ENCODE assay signal across 12 mouse cellular contexts in genomic region chr1:43464976-43465375, GRCm38 (mm10). TPM values are rescaled to one million over a fixed set of nuclear protein-coding genes. Genes with fewer than 3 reads are reported as not detected.
DNase-seq lines count a peak whose midpoint lies in the region; ATAC-seq and TF ChIP-seq lines count a peak whose summit lies in the region.
"Had no signal": no experiment of that assay in that cellular context is flagged by ENCODE, and none has a peak within 500 bp of the region (broad histone marks: within the 10 kb centered on the region; RNA-seq: fewer than 3 reads in every experiment).

No protein-coding gene starts in this region.

- no peaks in the 10 kb centered on the region for H3K9me3 ChIP-seq in intestine, postnatal 0 days (ENCODE audit: control insufficient read depth)
- H3K9me3 ChIP-seq: heart, embryonic 12.5 days; hindbrain, embryonic 12.5 days had no signal

- ATAC-seq in intestine, postnatal 0 days, result no peak

- no peaks in the 10 kb centered on the region for H3K27me3 ChIP-seq in intestine, postnatal 0 days (replicated peaks; ENCODE audit: control insufficient read depth, insufficient read depth, low read length)
- H3K27me3 ChIP-seq: heart, embryonic 12.5 days; hindbrain, embryonic 12.5 days had no signal

- H3K4me3 ChIP-seq in macrophage (ENCODE audit: inconsistent target), result no peak overlapping the region
- no peak overlapping the region for H3K4me3 ChIP-seq in intestine, postnatal 0 days (ENCODE audit: low read depth, low read length)
- H3K4me3 ChIP-seq: heart, embryonic 12.5 days; hindbrain, embryonic 12.5 days had no signal

- TF ChIP-seq CTCF in intestine, postnatal 0 days (IDR thresholded peaks at IDR 0.05; ENCODE audit: low read depth), result no peak

- H3K4me1 ChIP-seq in intestine, postnatal 0 days (replicated peaks; ENCODE audit: control insufficient read depth, insufficient read depth, low read length), result peaks cover 12% of the 10 kb centered on the region; the same call in 1 of the 2 replicates

- H3K79me2 ChIP-seq in macrophage (ENCODE audit: inconsistent target), result peaks cover 92% of the 10 kb centered on the region

- intact Hi-C loops in heart, postnatal 25 days (cut with DNase I), result no loop called here

- no peak overlapping the region for H3K4me2 ChIP-seq in intestine, postnatal 0 days (replicated peaks; ENCODE audit: low read depth)
- H3K4me2 ChIP-seq: heart, embryonic 12.5 days; hindbrain, embryonic 12.5 days had no signal

- DNase-seq in lung, postnatal 25 days (ENCODE audit: low spot score), result peak; percentile 26
- no peak for DNase-seq in lung, postnatal 10 days
- peak; percentile 82 for DNase-seq in T-cell, adult 2 months (ENCODE audit: low spot score)
- DNase-seq in thymus, postnatal 14 days, result peak; percentile 57
- DNase-seq in heart, postnatal 25 days (ENCODE audit: low spot score), result no peak
- DNase-seq: adrenal gland, postnatal 14 days; gastrocnemius, postnatal 25 days; kidney, adult 9 months had no signal

- peak overlapping the region; percentile 87 for H3K27ac ChIP-seq in macrophage
- H3K27ac ChIP-seq in intestine, postnatal 0 days (ENCODE audit: low read depth, low read length), result no peak overlapping the region
- H3K27ac ChIP-seq: hindbrain, embryonic 12.5 days had no signal

- no peak overlapping the region for H3K9ac ChIP-seq in intestine, postnatal 0 days (ENCODE audit: low read depth, low read length)
- H3K9ac ChIP-seq: heart, embryonic 12.5 days; hindbrain, embryonic 12.5 days had no signal

- H3K36me3 ChIP-seq in macrophage (ENCODE audit: inconsistent target), result no peaks in the 10 kb centered on the region; the same call in 1 of the 2 replicates
- no peaks in the 10 kb centered on the region for H3K36me3 ChIP-seq in intestine, postnatal 0 days (ENCODE audit: control insufficient read depth, insufficient read depth)

RNA-seq across cellular contexts. Expression of gene Nck2, which starts 20.6 kb away (rescaled TPM):
- 100 to 1,000 TPM in 1 of 26 experiments, 10 to 100 TPM in 25; 34.9 to 106 (median 71.9) TPM for total RNA-seq in macrophage (2018; cell fraction: chromatin; rRNA removed)
- total RNA-seq in macrophage (2018; cell fraction: cytosol; rRNA removed), result 10 to 100 TPM; 20.7 to 43.8 (median 32.7) TPM
- 100 to 1,000 TPM in 1 of 26 experiments, 10 to 100 TPM in 25; 36.6 to 140 (median 57.7) TPM for total RNA-seq in macrophage (2018; cell fraction: nucleus; rRNA removed)
- 18.5 to 23.4 TPM (median 20.0 TPM) in 3 replicates for polyA plus RNA-seq in macrophage (2018)
- total RNA-seq in heart, postnatal 25 days (2021), result 10 to 100 TPM; 14.3 to 15.4 TPM
- polyA plus RNA-seq in intestine, postnatal 0 days (2015; fragmentation: Nextera tagmentation; extraction: Ambion mirVana), result 17.0 and 17.1 TPM in 2 replicates

Comparison
In these comparisons a context has a peak if more than half of its experiments do, and no peak if none do; other contexts are left out.
1. DNase-seq: peak in lung, postnatal 25 days (single experiment), T-cell, adult 2 months (single experiment) and thymus, postnatal 14 days (single experiment); none in lung, postnatal 10 days (single experiment) and heart, postnatal 25 days (single experiment).